Mouse (Mus musculus) cerebellum, postnatal 10 days (tissue): ENCODE results near the gene S100a7a.

Experiments used
- DNase-seq, 2 experiments: peaks; one replicate each; pipeline ENCODE4 v3.0.0; 2021; ENCODE audit warnings: mixed read lengths in 2 of 2

The S100a7a gene

GRCm38 (mm10) chr3:90653717-90654116 lies at the start of gene S100a7a:
Gene S100a7a (plus strand): TSS chr3:90654017.
- DNase-seq: no peak

DNA sequence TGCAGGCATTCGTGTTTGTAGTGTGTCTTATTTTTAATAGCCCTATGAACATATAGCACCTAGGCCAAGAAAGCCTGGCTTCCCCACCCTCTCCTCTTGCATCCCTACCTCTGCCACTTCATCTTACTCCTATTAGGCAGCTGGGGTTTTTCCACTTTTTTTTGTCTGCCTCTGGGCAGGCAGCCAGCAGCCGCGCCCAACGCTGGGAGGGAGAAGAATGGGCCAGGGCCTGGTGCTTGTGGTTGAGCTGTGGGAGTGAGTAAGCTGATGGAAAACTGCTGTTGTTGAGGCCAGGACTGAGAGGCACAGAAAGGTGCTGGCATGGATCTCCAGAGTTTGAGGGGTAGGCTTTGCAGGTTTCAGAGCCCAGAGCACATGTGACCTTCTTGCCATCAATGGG lies 49.4 kb upstream of the S100a7a start:
- DNase-seq: peak; percentile 28 to 47

- no peak for DNase-seq
Measured at GRCm38 (mm10) chr3:90605049-90605448, 48.8 kb upstream of the S100a7a start.

DNA sequence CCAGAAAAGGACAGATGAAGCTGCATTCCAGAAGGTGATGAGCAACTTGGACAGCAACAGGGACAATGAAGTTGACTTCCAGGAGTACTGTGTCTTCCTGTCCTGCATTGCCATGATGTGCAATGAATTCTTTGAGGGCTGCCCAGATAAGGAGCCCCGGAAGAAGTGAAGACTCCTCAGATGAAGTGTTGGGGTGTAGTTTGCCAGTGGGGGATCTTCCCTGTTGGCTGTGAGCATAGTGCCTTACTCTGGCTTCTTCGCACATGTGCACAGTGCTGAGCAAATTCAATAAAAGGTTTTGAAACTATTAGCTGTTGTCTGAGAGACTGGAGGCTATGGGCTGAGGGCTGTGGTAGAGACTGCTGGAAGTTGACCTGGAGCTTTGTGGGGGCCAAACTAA lies 48.1 kb upstream of the S100a7a start:
- no peak for DNase-seq

DNA sequence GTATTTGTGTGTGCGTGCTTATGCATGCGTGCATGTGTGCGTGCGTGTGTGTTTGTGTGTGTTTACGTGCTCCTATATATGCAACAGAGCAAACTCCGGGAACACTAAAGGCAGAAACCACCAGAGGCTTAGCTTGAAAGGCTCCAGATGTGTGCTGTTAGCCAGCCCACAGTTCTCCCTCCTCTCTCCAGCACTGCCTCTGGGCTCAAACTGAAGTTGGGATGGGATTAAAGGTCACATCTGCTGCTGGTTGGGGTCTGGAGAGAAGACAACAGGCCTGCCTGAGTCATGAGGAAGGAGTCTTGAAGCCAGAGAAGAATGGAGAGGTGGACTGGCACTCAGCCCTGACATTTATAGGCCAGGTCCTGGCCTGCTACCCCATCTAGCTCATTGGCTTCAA lies 47.6 kb upstream of the S100a7a start:
- no peak for DNase-seq

DNA sequence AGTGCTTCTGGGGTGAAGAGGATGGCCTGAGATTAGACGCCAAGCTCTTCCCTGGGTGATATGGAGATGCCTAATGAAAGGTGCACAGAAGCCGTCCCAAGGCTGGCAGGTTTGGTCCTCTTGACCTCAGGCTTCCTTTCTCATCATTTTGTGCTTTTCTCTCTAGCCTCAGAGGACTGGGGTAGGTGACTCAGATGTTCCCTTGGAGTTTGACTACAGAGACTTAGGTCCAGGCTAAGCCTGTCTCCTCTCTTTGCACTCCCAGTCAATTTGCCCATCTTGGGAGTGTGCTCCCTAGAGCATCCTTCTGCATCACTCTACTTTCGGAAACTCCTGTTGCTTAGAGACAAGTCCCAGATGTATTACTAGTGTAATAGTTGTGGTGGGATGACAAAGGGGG lies 46.5 kb upstream of the S100a7a start:
- DNase-seq: no peak

- DNase-seq: no peak
Measured at GRCm38 (mm10) chr3:90608223-90608622, 45.6 kb upstream of the S100a7a start, which contains the start of gene S100a5. Gene S100a5 (plus strand): TSS chr3:90608523.

DNA sequence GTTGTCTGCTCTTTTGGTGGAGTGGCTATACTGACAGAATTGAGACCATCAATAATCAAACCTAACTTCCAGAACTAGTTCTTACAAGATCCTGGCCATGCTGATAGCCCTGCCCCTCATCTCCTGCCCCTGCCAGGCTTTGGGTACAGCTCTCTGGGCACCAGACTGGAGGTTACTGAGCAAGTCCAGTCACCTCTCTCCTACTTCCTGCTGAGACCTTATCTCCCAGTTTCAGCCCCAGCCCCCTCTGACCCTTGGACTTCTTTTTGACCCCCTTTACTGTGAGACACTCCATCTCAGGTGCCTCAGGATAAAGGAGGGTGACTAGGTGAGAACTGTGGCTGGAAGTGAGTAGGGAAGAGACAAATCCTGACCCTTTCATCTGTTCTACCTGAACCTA lies 44.7 kb upstream of the S100a7a start:
- DNase-seq: no peak

DNA sequence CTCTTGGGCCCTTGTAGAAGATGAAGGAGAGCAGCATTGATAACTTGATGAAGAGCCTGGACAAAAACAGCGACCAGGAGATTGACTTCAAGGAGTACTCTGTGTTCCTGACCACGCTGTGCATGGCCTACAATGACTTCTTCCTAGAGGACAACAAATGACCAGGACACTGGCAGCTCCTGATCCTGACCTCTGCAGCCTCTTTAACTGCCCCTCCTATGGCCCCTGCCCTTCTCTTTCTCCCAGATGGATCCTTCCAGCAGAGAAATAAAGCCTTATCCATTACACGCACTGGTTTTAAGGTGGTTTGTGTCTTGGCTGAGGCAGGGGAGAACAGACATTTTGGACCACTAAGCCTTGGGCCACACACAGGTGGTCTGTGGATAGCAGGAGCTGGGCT lies 42.3 kb upstream of the S100a7a start:
- no peak for DNase-seq

DNA sequence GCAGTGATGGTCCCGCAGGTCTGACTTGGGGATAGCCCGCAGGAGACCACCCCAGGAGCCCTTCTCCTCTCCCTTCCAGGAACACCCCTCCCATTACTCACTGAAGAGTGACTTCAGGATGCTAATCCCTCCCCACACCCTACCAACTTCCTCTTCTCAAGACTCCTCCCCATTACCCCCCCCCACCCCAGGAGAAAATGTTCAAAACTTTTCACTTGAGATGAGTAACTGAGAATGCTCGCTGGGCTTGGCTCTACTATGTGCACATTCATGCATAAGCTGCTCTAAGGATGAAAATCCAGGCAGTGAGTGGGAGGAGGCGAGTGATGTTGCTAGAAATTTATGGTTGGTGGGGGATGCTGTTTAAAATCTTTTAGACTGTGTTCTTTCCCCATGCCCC lies 41.8 kb upstream of the S100a7a start:
- DNase-seq: no peak

- DNase-seq: peak; percentile 72 to 77
Measured at GRCm38 (mm10) chr3:90612728-90613291, 41.0 kb upstream of the S100a7a start, which contains the start of gene S100a6. Gene S100a6 (plus strand): TSS chr3:90612882.

- DNase-seq: no peak
Measured at GRCm38 (mm10) chr3:90613461-90614147, 40.2 kb upstream of the S100a7a start.

- DNase-seq: no peak
Measured at GRCm38 (mm10) chr3:90614148-90614530, 39.7 kb upstream of the S100a7a start.

DNA sequence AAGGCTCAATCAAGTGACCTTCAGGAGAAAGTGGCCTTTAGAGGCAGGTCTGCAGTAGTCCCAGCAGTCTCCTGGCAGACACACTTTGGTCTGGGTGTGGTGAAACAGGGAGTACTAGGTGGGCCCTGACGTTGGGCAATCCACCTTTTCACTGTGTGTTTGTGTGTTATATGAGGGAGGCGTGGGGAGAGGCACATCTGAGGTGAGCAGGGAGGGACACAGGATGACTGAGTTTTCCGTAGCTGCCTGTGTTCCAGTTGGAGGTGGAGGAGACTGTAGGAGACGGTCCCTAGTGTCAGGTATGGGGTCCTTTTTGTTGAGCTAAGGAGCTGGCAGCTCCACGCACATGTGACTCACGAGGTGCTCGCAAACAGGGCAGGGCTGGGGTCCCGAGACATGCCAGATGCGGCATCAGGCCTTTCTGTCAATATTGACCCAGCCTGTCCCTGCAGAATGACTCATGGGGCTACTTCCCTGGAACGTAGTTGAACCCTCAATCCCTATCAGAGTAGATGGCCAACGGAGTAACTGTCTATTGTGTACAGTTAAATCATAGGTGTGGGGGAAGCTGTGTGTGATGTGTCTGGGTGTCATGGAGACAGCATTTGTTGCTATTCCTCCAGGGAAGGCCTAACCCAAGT lies 39.1 kb upstream of the S100a7a start:
- DNase-seq: no peak

- peak; percentile 68 to 72 for DNase-seq
Measured at GRCm38 (mm10) chr3:90615415-90615814, 38.4 kb upstream of the S100a7a start.

- no peak for DNase-seq
Measured at GRCm38 (mm10) chr3:90615911-90616310, 37.9 kb upstream of the S100a7a start.

GRCm38 (mm10) chr3:90617586-90617985 lies 36.2 kb upstream of the S100a7a start:
- DNase-seq: no peak

- DNase-seq: no peak
Measured at GRCm38 (mm10) chr3:90621552-90621951, 32.3 kb upstream of the S100a7a start.

- peak; percentile 36 to 52 for DNase-seq
Measured at GRCm38 (mm10) chr3:90623435-90624071, 30.3 kb upstream of the S100a7a start.

GRCm38 (mm10) chr3:90625496-90625895 lies 28.3 kb upstream of the S100a7a start:
- DNase-seq: no peak

- DNase-seq: no peak
Measured at GRCm38 (mm10) chr3:90626266-90627021, 27.4 kb upstream of the S100a7a start.

GRCm38 (mm10) chr3:90627366-90627765 lies 26.5 kb upstream of the S100a7a start:
- DNase-seq: no peak

GRCm38 (mm10) chr3:90627807-90628206 lies 26.0 kb upstream of the S100a7a start:
- peak; percentile 28 to 46 for DNase-seq
